Mouse (Mus musculus): Measurements from ENCODE around the gene Bok. TPM values are rescaled to one million over a fixed set of nuclear protein-coding genes. Genes with fewer than 3 reads are reported as not detected.

Bok gene
- total RNA-seq, 1 experiment, result 21.1 TPM

DNA sequence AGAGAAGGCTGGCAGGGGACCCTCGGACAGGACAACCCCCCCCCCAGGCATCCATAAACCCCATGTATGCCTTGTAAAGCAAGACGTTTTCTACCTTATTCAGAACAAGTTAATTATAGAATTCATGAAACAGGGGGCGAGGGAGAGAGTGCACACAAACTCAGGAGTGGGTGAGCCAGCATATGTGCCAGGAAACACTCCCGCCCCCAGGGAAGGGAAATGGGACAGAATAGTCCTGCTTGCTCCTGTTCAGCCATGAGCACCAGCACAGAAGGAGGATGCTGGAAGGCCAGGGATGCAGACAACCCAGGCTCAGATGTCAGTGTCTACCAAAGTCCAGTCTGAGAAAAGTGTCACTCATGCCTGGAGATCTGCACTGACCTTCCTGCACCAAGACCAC is 13.7 kb downstream of the Bok start:
- Histone ChIP-seq H3K4me3 (ENCODE audit: insufficient read depth in 1 of 2, low read depth in 1 of 2, low read length in 2 of 2, poor library complexity in 1 of 2, severe bottlenecking in 1 of 2) (no peak overlapping the region), H3K36me3 (ENCODE audit: control insufficient read depth, insufficient read depth, low read length, poor library complexity, severe bottlenecking) (peaks cover 12% of the 10 kb centered on the region), H3K4me1 (ENCODE audit: control insufficient read depth in 2 of 2, insufficient read depth in 2 of 2, low read length in 2 of 2, poor library complexity in 1 of 2) (peaks cover 0 to 2% of the 10 kb centered on the region in 2 experiments; a peak in 1 of 4 replicates), H3K27ac (ENCODE audit: insufficient read depth, low read depth, low read length, poor library complexity, severe bottlenecking) (no peak overlapping the region), H3K9me3 (ENCODE audit: control insufficient read depth, insufficient read depth, low read depth, low read length) (no peaks in the 10 kb centered on the region), H3K9ac (ENCODE audit: insufficient read depth, low read depth, low read length, poor library complexity, severe bottlenecking) (no peak overlapping the region)
- DNase-seq (ENCODE audit: low read depth, low spot score), result no peak
- TF ChIP-seq ZC3H11A (IDR thresholded peaks at IDR 0.05; ENCODE audit: borderline replicate concordance, low read depth, low read length) (no peak), MAFK (IDR thresholded peaks at IDR 0.05; ENCODE audit: insufficient read depth, low read depth, low read length) (no peak), CHD2 (IDR thresholded peaks at IDR 0.05; ENCODE audit: low read depth, low read length) (no peak), HCFC1 (IDR thresholded peaks at IDR 0.05; ENCODE audit: borderline replicate concordance, insufficient read depth, low read length) (no peak)
- in situ Hi-C loops (cut with MboI; ENCODE audit: low sequenced_read_pairs in 2 of 2, unreplicated experiment in 2 of 2), result no loop called here

DNA sequence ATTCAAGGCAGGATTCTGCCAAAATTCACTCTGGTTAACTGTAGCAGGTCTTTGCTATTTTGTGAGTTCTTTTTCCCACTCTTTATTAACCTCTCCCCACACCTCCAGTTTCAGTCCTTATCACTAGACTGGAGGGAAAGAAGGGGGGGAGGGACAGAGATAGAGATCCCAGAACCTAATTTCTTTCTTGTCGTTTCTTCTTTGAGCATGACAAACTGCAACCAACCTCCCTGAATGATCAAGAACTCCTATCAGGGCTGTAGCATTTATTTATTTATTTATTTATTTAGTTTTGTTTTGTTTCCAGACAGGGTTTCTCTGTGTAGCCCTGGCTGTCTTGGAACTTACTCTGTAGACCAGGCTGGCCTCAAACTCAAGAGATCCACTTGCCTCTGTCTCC is 16.6 kb downstream of the Bok start:
- no peak for DNase-seq (ENCODE audit: low read depth, low spot score)
- Histone ChIP-seq H3K4me3 (ENCODE audit: insufficient read depth in 1 of 2, low read depth in 1 of 2, low read length in 2 of 2, poor library complexity in 1 of 2, severe bottlenecking in 1 of 2) (no peak overlapping the region), H3K36me3 (ENCODE audit: control insufficient read depth, insufficient read depth, low read length, poor library complexity, severe bottlenecking) (peaks cover 9% of the 10 kb centered on the region; the same call in 1 of the 2 replicates), H3K27ac (ENCODE audit: insufficient read depth, low read depth, low read length, poor library complexity, severe bottlenecking) (no peak overlapping the region), H3K4me1 (ENCODE audit: control insufficient read depth in 2 of 2, insufficient read depth in 2 of 2, low read length in 2 of 2, poor library complexity in 1 of 2) (0 out of 4 replicates have a peak, but pooled peaks cover 0 to 2% of the 10 kb centered on the region in 2 experiments), H3K9me3 (ENCODE audit: control insufficient read depth, insufficient read depth, low read depth, low read length) (no peaks in the 10 kb centered on the region), H3K9ac (ENCODE audit: insufficient read depth, low read depth, low read length, poor library complexity, severe bottlenecking) (no peak overlapping the region)
- TF ChIP-seq MAFK (IDR thresholded peaks at IDR 0.05; ENCODE audit: insufficient read depth, low read depth, low read length), result no peak
- no peak for TF ChIP-seq ZC3H11A (IDR thresholded peaks at IDR 0.05; ENCODE audit: borderline replicate concordance, low read depth, low read length)
- no peak for TF ChIP-seq HCFC1 (IDR thresholded peaks at IDR 0.05; ENCODE audit: borderline replicate concordance, insufficient read depth, low read length)
- TF ChIP-seq CHD2 (IDR thresholded peaks at IDR 0.05; ENCODE audit: low read depth, low read length), result no peak
- TF ChIP-seq ZNF384 (IDR thresholded peaks at IDR 0.05; ENCODE audit: low read depth, low read length), result no peak
- in situ Hi-C loops (cut with MboI; ENCODE audit: low sequenced_read_pairs in 2 of 2, unreplicated experiment in 2 of 2), result no loop called here

DNA sequence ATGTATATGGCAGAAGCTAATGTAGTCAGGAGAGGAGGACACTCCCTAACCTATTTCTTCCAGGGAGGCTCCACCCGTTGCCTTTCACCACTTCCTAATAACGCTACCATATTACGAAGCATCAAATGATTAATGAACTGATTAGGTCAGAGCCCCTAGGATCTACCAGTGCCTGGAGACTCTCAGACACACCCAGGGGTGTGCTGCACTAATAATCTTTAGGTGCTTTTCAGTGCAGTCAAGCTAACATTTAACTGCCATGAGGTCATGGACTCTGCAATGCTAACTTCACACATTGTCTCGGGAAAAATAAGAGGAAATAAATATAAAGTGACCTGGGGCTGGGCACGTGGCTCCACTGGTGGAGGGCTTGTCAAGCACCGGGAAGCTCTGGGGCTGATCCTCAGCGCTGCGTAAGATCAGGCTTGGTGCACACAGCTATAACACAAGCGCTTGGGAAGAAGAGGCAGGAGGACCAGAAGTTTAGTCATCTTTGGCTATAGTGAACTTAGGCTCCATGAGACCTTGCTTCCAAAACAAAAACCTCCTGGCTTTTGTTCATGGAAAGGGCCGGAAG is 18.1 kb downstream of the Bok start:
- in situ Hi-C loops (cut with MboI; ENCODE audit: low sequenced_read_pairs in 2 of 2, unreplicated experiment in 2 of 2), result no loop called here
- TF ChIP-seq HCFC1 (IDR thresholded peaks at IDR 0.05; ENCODE audit: borderline replicate concordance, insufficient read depth, low read length) (no peak), CHD2 (IDR thresholded peaks at IDR 0.05; ENCODE audit: low read depth, low read length) (no peak), ZC3H11A (IDR thresholded peaks at IDR 0.05; ENCODE audit: borderline replicate concordance, low read depth, low read length) (no peak), MAFK (IDR thresholded peaks at IDR 0.05; ENCODE audit: insufficient read depth, low read depth, low read length) (no peak), ZNF384 (IDR thresholded peaks at IDR 0.05; ENCODE audit: low read depth, low read length) (no peak)
- no peak for DNase-seq (ENCODE audit: low read depth, low spot score)
- Histone ChIP-seq H3K4me1 (ENCODE audit: control insufficient read depth in 2 of 2, insufficient read depth in 2 of 2, low read length in 2 of 2, poor library complexity in 1 of 2) (0 out of 4 replicates have a peak, but pooled peaks cover 0 to 2% of the 10 kb centered on the region in 2 experiments), H3K27ac (ENCODE audit: insufficient read depth, low read depth, low read length, poor library complexity, severe bottlenecking) (no peak overlapping the region), H3K36me3 (ENCODE audit: control insufficient read depth, insufficient read depth, low read length, poor library complexity, severe bottlenecking) (peaks cover 9% of the 10 kb centered on the region; the same call in 1 of the 2 replicates), H3K9ac (ENCODE audit: insufficient read depth, low read depth, low read length, poor library complexity, severe bottlenecking) (no peak overlapping the region), H3K9me3 (ENCODE audit: control insufficient read depth, insufficient read depth, low read depth, low read length) (no peaks in the 10 kb centered on the region), H3K4me3 (ENCODE audit: insufficient read depth in 1 of 2, low read depth in 1 of 2, low read length in 2 of 2, poor library complexity in 1 of 2, severe bottlenecking in 1 of 2) (no peak overlapping the region)

DNA sequence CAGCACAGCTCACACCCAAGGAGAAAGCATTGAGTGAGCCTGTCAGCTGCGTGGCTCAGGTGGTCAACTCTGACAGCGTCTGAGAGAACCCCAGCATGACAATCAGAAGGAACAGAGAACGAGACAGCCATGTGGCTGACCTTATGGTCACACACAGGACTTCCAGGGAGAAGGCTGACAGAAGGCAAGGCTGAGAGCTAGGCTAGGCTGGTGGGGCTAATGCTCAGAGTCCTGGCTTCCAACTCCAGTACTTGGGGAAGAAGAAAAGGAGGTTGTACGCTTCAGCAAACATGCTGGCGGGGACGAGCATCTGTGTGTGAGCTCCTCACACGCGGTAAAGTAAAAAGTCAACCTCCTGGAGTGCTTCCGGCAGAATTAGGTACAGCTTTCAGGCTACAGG is 18.9 kb downstream of the Bok start:
- H3K27ac ChIP-seq (ENCODE audit: insufficient read depth, low read depth, low read length, poor library complexity, severe bottlenecking), result no peak overlapping the region
- peaks cover 9% of the 10 kb centered on the region; the same call in 1 of the 2 replicates for H3K36me3 ChIP-seq (ENCODE audit: control insufficient read depth, insufficient read depth, low read length, poor library complexity, severe bottlenecking)
- no peaks in the 10 kb centered on the region for H3K9me3 ChIP-seq (ENCODE audit: control insufficient read depth, insufficient read depth, low read depth, low read length)
- H3K9ac ChIP-seq (ENCODE audit: insufficient read depth, low read depth, low read length, poor library complexity, severe bottlenecking), result no peak overlapping the region
- TF ChIP-seq HCFC1 (IDR thresholded peaks at IDR 0.05; ENCODE audit: borderline replicate concordance, insufficient read depth, low read length), result no peak
- TF ChIP-seq MAFK (IDR thresholded peaks at IDR 0.05; ENCODE audit: insufficient read depth, low read depth, low read length), result no peak
- TF ChIP-seq CHD2 (IDR thresholded peaks at IDR 0.05; ENCODE audit: low read depth, low read length), result no peak
- TF ChIP-seq ZNF384 (IDR thresholded peaks at IDR 0.05; ENCODE audit: low read depth, low read length), result no peak
- no peak for TF ChIP-seq ZC3H11A (IDR thresholded peaks at IDR 0.05; ENCODE audit: borderline replicate concordance, low read depth, low read length)
- in situ Hi-C loops (cut with MboI; ENCODE audit: low sequenced_read_pairs in 2 of 2, unreplicated experiment in 2 of 2), result no loop called here
- H3K4me1 ChIP-seq (ENCODE audit: control insufficient read depth in 2 of 2, insufficient read depth in 2 of 2, low read length in 2 of 2, poor library complexity in 1 of 2), result 0 out of 4 replicates have a peak, but pooled peaks cover 0 to 2% of the 10 kb centered on the region in 2 experiments
- no peak for DNase-seq (ENCODE audit: low read depth, low spot score)
- H3K4me3 ChIP-seq (ENCODE audit: insufficient read depth in 1 of 2, low read depth in 1 of 2, low read length in 2 of 2, poor library complexity in 1 of 2, severe bottlenecking in 1 of 2), result no peak overlapping the region

Measured in ES-E14 (cell line).